Mouse (Mus musculus): ENCODE results near the gene Esr1. TPM values are rescaled to one million over a fixed set of nuclear protein-coding genes. Genes with fewer than 3 reads are reported as not detected.

Gene Esr1
- polyA plus RNA-seq, 1 experiment from 2014 or later = 0.25 TPM

- WGBS = 63% methylated on average over 2 of the region's 2 CpGs
- H3K4me1 ChIP-seq = no peaks in the 10 kb centered on the region
- no peaks in the 10 kb centered on the region for H3K27me3 ChIP-seq
- H3K27ac ChIP-seq (replicated peaks) = no peak overlapping the region
- no peak overlapping the region for H3K9ac ChIP-seq (replicated peaks)
- no peaks in the 10 kb centered on the region for H3K9me3 ChIP-seq
- H3K4me2 ChIP-seq (replicated peaks) = no peak overlapping the region
- no peaks in the 10 kb centered on the region for H3K36me3 ChIP-seq
- no peak overlapping the region for H3K4me3 ChIP-seq
- no peak for ATAC-seq (replicated peaks)
These were observed 360.6 kb downstream of the Esr1 start for GRCm38 (mm10) chr10:4972026-4972425.

GRCm38 (mm10) chr10:4974246-4974645 lies 362.9 kb downstream of the Esr1 start:
- no peaks in the 10 kb centered on the region for H3K27me3 ChIP-seq
- 96% methylated on average over 4 of the region's 4 CpGs for WGBS
- H3K4me2 ChIP-seq (replicated peaks) = no peak overlapping the region
- H3K4me3 ChIP-seq = no peak overlapping the region
- no peaks in the 10 kb centered on the region for H3K4me1 ChIP-seq
- no peak for ATAC-seq (replicated peaks)
- H3K9ac ChIP-seq (replicated peaks) = no peak overlapping the region
- H3K36me3 ChIP-seq = no peaks in the 10 kb centered on the region
- no peaks in the 10 kb centered on the region for H3K9me3 ChIP-seq
- no peak overlapping the region for H3K27ac ChIP-seq (replicated peaks)

GRCm38 (mm10) chr10:4976557-4976956 lies 365.2 kb downstream of the Esr1 start:
- no peaks in the 10 kb centered on the region for H3K4me1 ChIP-seq
- H3K9me3 ChIP-seq = no peaks in the 10 kb centered on the region

GRCm38 (mm10) chr10:4977374-4977773 lies 366.0 kb downstream of the Esr1 start:
- H3K9ac ChIP-seq (replicated peaks) = no peak overlapping the region
- H3K4me1 ChIP-seq = no peaks in the 10 kb centered on the region
- ATAC-seq (replicated peaks) = no peak
- no peaks in the 10 kb centered on the region for H3K36me3 ChIP-seq
- H3K4me3 ChIP-seq = no peak overlapping the region
- H3K4me2 ChIP-seq (replicated peaks) = no peak overlapping the region
- no peaks in the 10 kb centered on the region for H3K27me3 ChIP-seq
- no peaks in the 10 kb centered on the region for H3K9me3 ChIP-seq
- 97% methylated on average over 3 of the region's 3 CpGs for WGBS
- no peak overlapping the region for H3K27ac ChIP-seq (replicated peaks)

More at GRCm38 (mm10) chr10:4976557-4976956, 365.2 kb downstream of the Esr1 start:
- Histone ChIP-seq H3K9ac (replicated peaks) (no peak overlapping the region), H3K27me3 (no peaks in the 10 kb centered on the region), H3K4me3 (no peak overlapping the region), H3K36me3 (no peaks in the 10 kb centered on the region), H3K27ac (replicated peaks) (no peak overlapping the region), H3K4me2 (replicated peaks) (no peak overlapping the region)
- 98% methylated on average over 2 of the region's 2 CpGs for WGBS
- ATAC-seq (replicated peaks) = no peak

- ATAC-seq (replicated peaks) = no peak
- no peaks in the 10 kb centered on the region for H3K4me1 ChIP-seq
- 79% methylated on average over 2 of the region's 2 CpGs for WGBS
These were observed 372.5 kb downstream of the Esr1 start for GRCm38 (mm10) chr10:4983919-4984318.

GRCm38 (mm10) chr10:4993802-4994201 lies 382.4 kb downstream of the Esr1 start:
- no peak overlapping the region for H3K4me2 ChIP-seq (replicated peaks)
- no peaks in the 10 kb centered on the region for H3K36me3 ChIP-seq
- no peak overlapping the region for H3K4me3 ChIP-seq
- no peaks in the 10 kb centered on the region for H3K27me3 ChIP-seq
- no peak overlapping the region for H3K27ac ChIP-seq (replicated peaks)
- no peak for ATAC-seq (replicated peaks)
- H3K9me3 ChIP-seq = no peaks in the 10 kb centered on the region
- WGBS = 84% methylated on average over 3 of the region's 3 CpGs
- no peaks in the 10 kb centered on the region for H3K4me1 ChIP-seq
- H3K9ac ChIP-seq (replicated peaks) = no peak overlapping the region

More at GRCm38 (mm10) chr10:4983919-4984318, 372.5 kb downstream of the Esr1 start:
- Histone ChIP-seq H3K4me3 (no peak overlapping the region), H3K27ac (replicated peaks) (no peak overlapping the region), H3K9me3 (no peaks in the 10 kb centered on the region), H3K4me2 (replicated peaks) (no peak overlapping the region), H3K27me3 (no peaks in the 10 kb centered on the region), H3K36me3 (no peaks in the 10 kb centered on the region), H3K9ac (replicated peaks) (no peak overlapping the region)

- Histone ChIP-seq H3K4me3 (no peak overlapping the region), H3K36me3 (no peaks in the 10 kb centered on the region), H3K27me3 (no peaks in the 10 kb centered on the region), H3K9ac (replicated peaks) (no peak overlapping the region), H3K9me3 (no peaks in the 10 kb centered on the region), H3K4me1 (no peaks in the 10 kb centered on the region), H3K27ac (replicated peaks) (no peak overlapping the region), H3K4me2 (replicated peaks) (no peak overlapping the region)
- 87% methylated on average over 3 of the region's 3 CpGs for WGBS
- ATAC-seq (replicated peaks) = no peak
These were observed 385.2 kb downstream of the Esr1 start for GRCm38 (mm10) chr10:4996592-4996991.

GRCm38 (mm10) chr10:5008795-5009366 lies 397.5 kb downstream of the Esr1 start:
- Histone ChIP-seq H3K4me3 (no peak overlapping the region), H3K4me1 (no peaks in the 10 kb centered on the region), H3K4me2 (replicated peaks) (no peak overlapping the region), H3K36me3 (no peaks in the 10 kb centered on the region), H3K9ac (replicated peaks) (no peak overlapping the region), H3K27ac (replicated peaks) (no peak overlapping the region), H3K27me3 (no peaks in the 10 kb centered on the region), H3K9me3 (no peaks in the 10 kb centered on the region)
- ATAC-seq (replicated peaks) = no peak
- WGBS = 77% methylated on average over 8 of the region's 8 CpGs

- no peak for ATAC-seq (replicated peaks)
- Histone ChIP-seq H3K4me3 (no peak overlapping the region), H3K36me3 (no peaks in the 10 kb centered on the region), H3K9me3 (no peaks in the 10 kb centered on the region), H3K9ac (replicated peaks) (no peak overlapping the region), H3K4me2 (replicated peaks) (no peak overlapping the region), H3K4me1 (no peaks in the 10 kb centered on the region), H3K27ac (replicated peaks) (no peak overlapping the region), H3K27me3 (no peaks in the 10 kb centered on the region)
These were observed 400.6 kb downstream of the Esr1 start for GRCm38 (mm10) chr10:5012004-5012403.

- WGBS = 91% methylated on average over 1 of the region's 1 CpGs
- no peak overlapping the region for H3K9ac ChIP-seq (replicated peaks)
- no peak for ATAC-seq (replicated peaks)
These were observed 403.6 kb downstream of the Esr1 start for GRCm38 (mm10) chr10:5014976-5015375.

GRCm38 (mm10) chr10:5017148-5017547 lies 405.8 kb downstream of the Esr1 start:
- H3K9me3 ChIP-seq = no peaks in the 10 kb centered on the region
- no peaks in the 10 kb centered on the region for H3K36me3 ChIP-seq
- H3K4me1 ChIP-seq = no peaks in the 10 kb centered on the region
- H3K27ac ChIP-seq (replicated peaks) = no peak overlapping the region
- H3K9ac ChIP-seq (replicated peaks) = no peak overlapping the region
- no peak overlapping the region for H3K4me3 ChIP-seq
- H3K4me2 ChIP-seq (replicated peaks) = no peak overlapping the region
- H3K27me3 ChIP-seq = no peaks in the 10 kb centered on the region
- WGBS = 68% methylated on average over 1 of the region's 1 CpGs
- no peak for ATAC-seq (replicated peaks)

More at GRCm38 (mm10) chr10:5014976-5015375, 403.6 kb downstream of the Esr1 start:
- H3K4me1 ChIP-seq = no peaks in the 10 kb centered on the region
- no peak overlapping the region for H3K27ac ChIP-seq (replicated peaks)
- H3K36me3 ChIP-seq = no peaks in the 10 kb centered on the region
- no peak overlapping the region for H3K4me2 ChIP-seq (replicated peaks)
- H3K9me3 ChIP-seq = no peaks in the 10 kb centered on the region
- no peaks in the 10 kb centered on the region for H3K27me3 ChIP-seq
- no peak overlapping the region for H3K4me3 ChIP-seq

GRCm38 (mm10) chr10:5025906-5026305 lies 414.5 kb downstream of the Esr1 start:
- Histone ChIP-seq H3K9ac (replicated peaks) (no peak overlapping the region), H3K27me3 (no peaks in the 10 kb centered on the region), H3K36me3 (no peaks in the 10 kb centered on the region), H3K27ac (replicated peaks) (no peak overlapping the region), H3K4me3 (no peak overlapping the region), H3K9me3 (no peaks in the 10 kb centered on the region), H3K4me2 (replicated peaks) (no peak overlapping the region), H3K4me1 (no peaks in the 10 kb centered on the region)
- WGBS = 88% methylated on average over 4 of the region's 4 CpGs
- no peak for ATAC-seq (replicated peaks)

GRCm38 (mm10) chr10:5027208-5027607 lies 415.8 kb downstream of the Esr1 start:
- Histone ChIP-seq H3K4me3 (no peak overlapping the region), H3K4me2 (replicated peaks) (no peak overlapping the region), H3K9ac (replicated peaks) (no peak overlapping the region), H3K4me1 (0 out of 2 replicates have a peak, but pooled peaks cover under 1% of the 10 kb centered on the region), H3K9me3 (no peaks in the 10 kb centered on the region), H3K27ac (replicated peaks) (no peak overlapping the region), H3K27me3 (no peaks in the 10 kb centered on the region), H3K36me3 (no peaks in the 10 kb centered on the region)
- ATAC-seq (replicated peaks) = no peak
- 78% methylated on average over 1 of the region's 1 CpGs for WGBS
